Mouse (Mus musculus) stomach, postnatal 0 days (tissue): Measurements from ENCODE around the gene Kat2b.

Experiments
- CTCF ChIP-seq: IDR thresholded peaks from 2 replicates; pipeline ENCODE4 v1.5.1; 2016; ENCODE audit warnings: antibody characterized with exemption, low read depth, mild to moderate bottlenecking, moderate library complexity
- EP300 ChIP-seq: optimal IDR thresholded peaks from 2 replicates; pipeline ENCODE3; 2016; ENCODE audit warnings: antibody characterized with exemption

DNA sequence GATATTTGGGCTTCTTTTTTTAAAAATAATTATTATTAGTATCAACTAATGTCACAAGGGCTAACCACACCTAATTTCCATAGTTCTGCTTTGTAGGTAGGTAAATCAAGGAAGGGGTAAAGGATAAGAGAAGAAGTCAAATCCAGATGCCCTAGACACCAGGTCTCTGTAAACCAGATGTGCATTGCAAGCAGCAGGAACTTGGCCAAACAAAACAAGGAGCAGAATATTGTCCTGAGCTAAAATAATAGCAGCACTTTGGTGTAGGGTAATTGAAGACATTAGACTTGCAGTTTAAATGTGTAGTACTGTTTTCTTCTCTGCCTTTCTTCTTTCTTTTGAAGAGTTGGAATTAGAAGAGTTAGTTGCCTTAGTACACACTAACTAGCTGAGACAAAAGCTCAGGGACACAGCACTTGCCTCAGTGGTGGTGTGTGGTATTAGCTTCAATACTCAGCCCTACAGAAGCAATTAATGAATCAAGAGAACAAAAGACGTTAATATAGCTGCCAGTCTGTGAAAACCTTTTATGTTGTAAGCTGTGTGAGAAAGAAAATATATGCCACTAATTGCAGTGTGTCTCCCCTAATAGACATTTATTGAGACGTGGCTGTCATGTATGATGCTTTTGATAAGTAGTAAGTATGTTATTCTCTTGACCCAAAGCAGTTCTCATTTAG is 98.2 kb downstream of the Kat2b start:
- no peak for TF ChIP-seq CTCF
- no peak for TF ChIP-seq EP300
